Mouse (Mus musculus): Measurements from ENCODE around the gene Gm35134. TPM values are rescaled to one million over a fixed set of nuclear protein-coding genes. Genes with fewer than 3 reads are reported as not detected.
"Not testable (repeated sequence)": the region's sequence is repeated elsewhere in the genome, so short reads cannot be mapped to it uniquely, and the experiment has no call there.

Gm35134 gene
- polyA plus RNA-seq (2017; shearing (Covaris generic)) = not detected

DNA sequence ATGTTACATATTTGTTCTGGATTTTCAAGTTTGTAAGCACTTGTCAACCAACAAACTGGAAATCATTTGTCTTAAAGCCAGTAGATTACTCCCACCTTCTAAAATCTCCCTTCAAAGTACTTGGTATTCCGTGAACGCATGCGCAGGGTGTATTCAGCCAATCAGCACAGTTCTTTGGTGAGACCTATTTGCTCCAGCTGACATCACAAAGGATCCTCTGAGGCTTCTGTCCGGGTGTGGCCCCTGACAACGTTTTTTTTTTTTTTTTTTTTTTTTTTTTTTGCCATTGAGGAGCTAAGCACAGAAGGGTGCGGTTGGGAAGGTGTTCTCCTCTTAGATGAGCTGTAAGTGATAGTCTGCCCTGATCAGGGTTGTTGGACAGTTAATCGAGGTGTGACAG, at the start of gene Gm35134:
Gene Gm35134 (plus strand): TSS at position 301 of the 400 bp plus-strand sequence.
- not testable (repeated sequence) for ATAC-seq
